Mouse (Mus musculus): ENCODE results near the gene Xndc1. TPM values are rescaled to one million over a fixed set of nuclear protein-coding genes. Genes with fewer than 3 reads are reported as not detected.

Xndc1 gene
- polyA plus RNA-seq, 1 experiment: 18.1 TPM

GRCm38 (mm10) chr7:102120326-102120725, 55.0 kb downstream of the Xndc1 start:
- TF ChIP-seq CTCF (IDR thresholded peaks at IDR 0.05; ENCODE audit: low read depth, low read length): no peak
- no peak for TF ChIP-seq POLR2A (IDR thresholded peaks at IDR 0.05; ENCODE audit: borderline replicate concordance, low read depth, low read length)
- Histone ChIP-seq H3K27ac (ENCODE audit: insufficient read depth, low read depth, low read length) (no peak overlapping the region), H3K4me3 (ENCODE audit: insufficient read depth, low read length) (no peak overlapping the region), H3K4me1 (ENCODE audit: control insufficient read depth, insufficient read depth, low read length) (no peaks in the 10 kb centered on the region)

GRCm38 (mm10) chr7:102132395-102132794, 67.1 kb downstream of the Xndc1 start:
- TF ChIP-seq CTCF (IDR thresholded peaks at IDR 0.05; ENCODE audit: low read depth, low read length): no peak
- no peak for TF ChIP-seq POLR2A (IDR thresholded peaks at IDR 0.05; ENCODE audit: borderline replicate concordance, low read depth, low read length)
- Histone ChIP-seq H3K4me3 (ENCODE audit: insufficient read depth, low read length) (no peak overlapping the region), H3K4me1 (ENCODE audit: control insufficient read depth, insufficient read depth, low read length) (peaks cover 5% of the 10 kb centered on the region), H3K27ac (ENCODE audit: insufficient read depth, low read depth, low read length) (0 out of 2 replicates have a peak overlapping the region, but pooled peaks have one; percentile 22)

Other genes with a start within 250 kb of the Xndc1 start
- gene Phox2a, start 247.2 kb upstream of the Xndc1 start, polyA plus RNA-seq (2012; ENCODE audit: insufficient read depth, insufficient read length, missing spikeins): not detected in 2 replicates
- 114 and 115 TPM in 2 replicates for gene Inppl1, start 227.3 kb upstream of the Xndc1 start, polyA plus RNA-seq (2012; ENCODE audit: insufficient read depth, insufficient read length, missing spikeins)
- 379 and 471 TPM in 2 replicates for gene Folr2, start 208.3 kb upstream of the Xndc1 start, polyA plus RNA-seq (2012; ENCODE audit: insufficient read depth, insufficient read length, missing spikeins)
- 103 and 112 TPM in 2 replicates for gene Anapc15, start 201.8 kb upstream of the Xndc1 start, polyA plus RNA-seq (2012; ENCODE audit: insufficient read depth, insufficient read length, missing spikeins)
- gene Folr1, start 194.7 kb upstream of the Xndc1 start, polyA plus RNA-seq (2012; ENCODE audit: insufficient read depth, insufficient read length, missing spikeins): 1.6 and 1.7 TPM in 2 replicates
- 205 and 219 TPM in 2 replicates for gene Lamtor1, start 159.6 kb upstream of the Xndc1 start, polyA plus RNA-seq (2012; ENCODE audit: insufficient read depth, insufficient read length, missing spikeins)
- 0.29 TPM in 1 of 2 replicates, not detected in the other for gene Tomt, start 159.2 kb upstream of the Xndc1 start, polyA plus RNA-seq (2012; ENCODE audit: insufficient read depth, insufficient read length, missing spikeins)
- 3.2 and 3.5 TPM in 2 replicates for gene Lrrc51, start 131.6 kb upstream of the Xndc1 start, polyA plus RNA-seq (2012; ENCODE audit: insufficient read depth, insufficient read length, missing spikeins)
- 130 and 145 TPM in 2 replicates for gene Numa1, start 131.4 kb upstream of the Xndc1 start, polyA plus RNA-seq (2012; ENCODE audit: insufficient read depth, insufficient read length, missing spikeins)
- gene Il18bp, start 46.8 kb upstream of the Xndc1 start, polyA plus RNA-seq (2012; ENCODE audit: insufficient read depth, insufficient read length, missing spikeins): 13.1 and 13.6 TPM in 2 replicates
- gene Rnf121, start within 50 bp of the Xndc1 start, polyA plus RNA-seq (2012; ENCODE audit: insufficient read depth, insufficient read length, missing spikeins): 16.7 and 17.2 TPM in 2 replicates
- gene Xntrpc, start 202 bp downstream of the Xndc1 start, polyA plus RNA-seq (2012; ENCODE audit: insufficient read depth, insufficient read length, missing spikeins): 0.23 and 0.35 TPM in 2 replicates
- not detected in 2 replicates for gene Trpc2, start 17.6 kb downstream of the Xndc1 start, polyA plus RNA-seq (2012; ENCODE audit: insufficient read depth, insufficient read length, missing spikeins)
- gene Art1, start 36.2 kb downstream of the Xndc1 start, polyA plus RNA-seq (2012; ENCODE audit: insufficient read depth, insufficient read length, missing spikeins): not detected in 2 replicates
- gene Art5, start 44.0 kb downstream of the Xndc1 start, polyA plus RNA-seq (2012; ENCODE audit: insufficient read depth, insufficient read length, missing spikeins): not detected in 2 replicates
- gene Chrna10, start 51.3 kb downstream of the Xndc1 start, polyA plus RNA-seq (2012; ENCODE audit: insufficient read depth, insufficient read length, missing spikeins): not detected in 2 replicates
- gene Nup98, start 144.7 kb downstream of the Xndc1 start, polyA plus RNA-seq (2012; ENCODE audit: insufficient read depth, insufficient read length, missing spikeins): 33.3 and 36.9 TPM in 2 replicates
- gene Pgap2, start 144.7 kb downstream of the Xndc1 start, polyA plus RNA-seq (2012; ENCODE audit: insufficient read depth, insufficient read length, missing spikeins): 103 and 110 TPM in 2 replicates
- gene Rhog, start 190.5 kb downstream of the Xndc1 start, polyA plus RNA-seq (2012; ENCODE audit: insufficient read depth, insufficient read length, missing spikeins): 537 and 572 TPM in 2 replicates
- gene Stim1, start 202.3 kb downstream of the Xndc1 start, polyA plus RNA-seq (2012; ENCODE audit: insufficient read depth, insufficient read length, missing spikeins): 43.4 and 50.2 TPM in 2 replicates